Mouse (Mus musculus): ENCODE measurements around the gene Mon1b.

GRCm38 (mm10) chr8:113656681-113657298, 21.4 kb downstream of the Mon1b start:
- TF ChIP-seq CTCF (IDR thresholded peaks at IDR 0.05; ENCODE audit: insufficient read depth, low read length) = no peak
- TF ChIP-seq POLR2A (IDR thresholded peaks at IDR 0.05; ENCODE audit: borderline replicate concordance, extremely low read depth, low read depth, low read length) = no peak

Data from lung, adult 2 months (tissue).